Mouse (Mus musculus) heart, postnatal 0 days (tissue): ENCODE data around the gene Slc7a8.

Experiments
- CTCF ChIP-seq: IDR thresholded peaks from 2 replicates; pipeline ENCODE4 v1.5.1; 2016; ENCODE audit warnings: antibody characterized with exemption, control low read depth, low read depth
- EP300 ChIP-seq: IDR thresholded peaks from 2 replicates; pipeline ENCODE4 v1.6.1; 2016; ENCODE audit warnings: antibody characterized with exemption, low read depth

GRCm38 (mm10) chr14:54776768-54777167, 5.0 kb downstream of the Slc7a8 start:
- TF ChIP-seq CTCF (no peak), EP300 (no peak)
